Comparison of ENCODE assay signal across 8 mouse cellular contexts in the genomic region with DNA sequence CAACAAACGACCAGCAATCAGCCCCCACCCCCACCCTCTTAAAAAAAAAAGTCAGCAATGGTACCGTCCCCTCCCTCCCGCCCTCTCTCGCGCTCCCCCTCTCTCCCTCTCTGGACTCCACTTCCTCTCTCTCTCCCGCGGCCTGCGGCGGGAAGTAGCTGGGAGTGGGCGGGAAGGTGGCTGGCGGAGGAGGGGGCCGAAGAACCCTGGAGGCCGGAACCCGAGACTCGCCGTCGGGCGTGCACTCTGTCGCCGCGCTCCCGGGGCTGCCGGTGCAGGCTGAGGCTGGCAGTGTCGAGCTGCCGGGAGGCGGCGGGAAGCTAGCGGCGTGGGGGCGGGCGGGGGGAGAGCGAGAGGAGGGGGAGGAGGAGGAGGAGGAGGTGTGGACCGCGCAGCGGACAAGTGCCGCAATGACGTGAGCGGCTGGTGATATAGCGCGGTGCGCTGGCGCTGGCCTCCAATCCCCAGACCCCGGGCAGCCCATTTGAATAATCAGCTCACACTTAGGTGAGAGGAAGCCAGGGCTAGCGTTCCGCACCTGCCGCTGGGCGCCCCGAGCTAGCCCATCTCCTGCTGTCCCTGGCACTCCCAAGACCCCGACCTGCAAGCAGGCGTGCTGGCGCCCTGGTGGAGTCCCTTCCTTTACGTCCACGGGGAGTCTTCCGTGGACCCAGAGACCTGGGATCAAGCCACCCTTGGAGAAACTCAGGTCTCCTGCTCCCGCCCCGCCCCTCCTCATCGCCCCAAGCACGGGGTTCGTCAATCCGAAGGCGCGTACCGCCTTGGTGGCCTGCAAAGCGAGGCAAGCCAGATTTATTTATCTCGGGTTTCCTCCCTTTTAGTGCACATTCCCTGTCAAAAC. TPM values are rescaled to one million over a fixed set of nuclear protein-coding genes. Genes with fewer than 3 reads are reported as not detected.
DNase-seq lines count a peak whose midpoint lies in the region; ATAC-seq lines count a peak whose summit lies in the region.

No protein-coding gene starts in this region.

- no peaks in the 10 kb centered on the region for H3K36me3 ChIP-seq in forebrain, embryonic 14.5 days (ENCODE audit: control insufficient read depth, insufficient read depth, low read length)
- H3K36me3 ChIP-seq in limb, embryonic 12.5 days = no peaks in the 10 kb centered on the region
- no peaks in the 10 kb centered on the region for H3K36me3 ChIP-seq in midbrain, embryonic 14.5 days (ENCODE audit: control insufficient read depth, insufficient read depth, low read length)

- H3K4me2 ChIP-seq in forebrain, embryonic 14.5 days (ENCODE audit: low read length) = peak overlapping the region; percentile 39
- H3K4me2 ChIP-seq in limb, embryonic 12.5 days = peak overlapping the region; percentile 56
- peak overlapping the region; percentile 35 for H3K4me2 ChIP-seq in midbrain, embryonic 14.5 days (ENCODE audit: low read length)

- H3K4me1 ChIP-seq in forebrain, embryonic 14.5 days (ENCODE audit: control insufficient read depth, insufficient read depth, low read length) = no peaks in the 10 kb centered on the region
- H3K4me1 ChIP-seq in limb, embryonic 12.5 days (replicated peaks) = peaks cover 33% of the 10 kb centered on the region; the same call in 1 of the 2 replicates
- H3K4me1 ChIP-seq in midbrain, embryonic 14.5 days (ENCODE audit: control insufficient read depth, insufficient read depth, low read length) = no peaks in the 10 kb centered on the region

- DNase-seq in adrenal gland, postnatal 10 days = peak; percentile 13
- DNase-seq in adrenal gland, postnatal 14 days = no peak
- no peak for DNase-seq in forebrain, embryonic 14.5 days (ENCODE audit: low spot score)
- peak; percentile 52 for DNase-seq in midbrain, embryonic 14.5 days
- DNase-seq in urinary bladder, postnatal 36 days (ENCODE audit: low spot score in 2 of 2) = no peak
- no peak for DNase-seq in frontal cortex, postnatal 10 days (ENCODE audit: low spot score in 2 of 2)
- DNase-seq in urinary bladder, postnatal 4 days (ENCODE audit: low spot score in 2 of 2) = no peak

- WGBS in forebrain, embryonic 14.5 days = under 1% methylated on average over 55 of the region's 65 CpGs
- WGBS in limb, embryonic 12.5 days = 1% methylated on average over 62 of the region's 65 CpGs
- under 1% methylated on average over 64 of the region's 65 CpGs for WGBS in midbrain, embryonic 14.5 days

- H3K27ac ChIP-seq in forebrain, embryonic 14.5 days (ENCODE audit: low read depth, low read length) = no peak overlapping the region
- no peak overlapping the region for H3K27ac ChIP-seq in limb, embryonic 12.5 days
- H3K27ac ChIP-seq in midbrain, embryonic 14.5 days (replicated peaks; ENCODE audit: low read depth, low read length) = peak overlapping the region; percentile 64

- ATAC-seq in forebrain, embryonic 14.5 days = peak; percentile 44
- ATAC-seq in limb, embryonic 12.5 days (ENCODE audit: insufficient number of reproducible peaks, insufficient read depth, low FRiP score, low TSS enrichment, low read depth) = no peak
- peak; percentile 39 for ATAC-seq in midbrain, embryonic 14.5 days (ENCODE audit: low FRiP score, low TSS enrichment)

- no peak overlapping the region for H3K9ac ChIP-seq in forebrain, embryonic 14.5 days (ENCODE audit: low read length)
- H3K9ac ChIP-seq in limb, embryonic 12.5 days (replicated peaks) = peak overlapping the region; percentile 27; the same call in 1 of the 2 replicates
- H3K9ac ChIP-seq in midbrain, embryonic 14.5 days (replicated peaks; ENCODE audit: low read length) = peak overlapping the region; percentile 37; the same call in 1 of the 2 replicates

- peaks cover 98% of the 10 kb centered on the region for H3K27me3 ChIP-seq in forebrain, embryonic 14.5 days (replicated peaks; ENCODE audit: control insufficient read depth, insufficient read depth, low read length)
- H3K27me3 ChIP-seq in limb, embryonic 12.5 days = peaks cover 98% of the 10 kb centered on the region
- peaks cover 100% of the 10 kb centered on the region for H3K27me3 ChIP-seq in midbrain, embryonic 14.5 days (ENCODE audit: control insufficient read depth, insufficient read depth, low read length)

- H3K4me3 ChIP-seq in forebrain, embryonic 14.5 days (ENCODE audit: low read depth, low read length) = peak overlapping the region; percentile 19
- peak overlapping the region; percentile 39 for H3K4me3 ChIP-seq in limb, embryonic 12.5 days (replicated peaks)
- peak overlapping the region; percentile 24 for H3K4me3 ChIP-seq in midbrain, embryonic 14.5 days (replicated peaks; ENCODE audit: low read depth, low read length)

- H3K9me3 ChIP-seq in forebrain, embryonic 14.5 days (replicated peaks; ENCODE audit: control insufficient read depth, low read length) = no peaks in the 10 kb centered on the region
- no peaks in the 10 kb centered on the region for H3K9me3 ChIP-seq in limb, embryonic 12.5 days
- no peaks in the 10 kb centered on the region for H3K9me3 ChIP-seq in midbrain, embryonic 14.5 days (ENCODE audit: control insufficient read depth, low read length)

RNA-seq across cellular contexts. Expression of a gene that starts 0.6 kb away (rescaled TPM):
- 1 to 10 TPM; 2.0 to 3.0 TPM for total RNA-seq in adrenal gland, postnatal 10 days (2021)
- total RNA-seq in adrenal gland, postnatal 14 days (2021) = 6.6 TPM in 1 of 2 replicates, not detected in the other
- polyA plus RNA-seq in forebrain, embryonic 14.5 days (2014; fragmentation: Nextera tagmentation; extraction: Ambion mirVana) = 0.13 and 0.38 TPM in 2 replicates
- polyA plus RNA-seq in limb, embryonic 12.5 days (2016; fragmentation: Nextera tagmentation; extraction: Ambion mirVana) = not detected in 2 replicates
- 5.1 and 8.1 TPM in 2 replicates for polyA plus RNA-seq in midbrain, embryonic 14.5 days (2014; fragmentation: Nextera tagmentation; extraction: Ambion mirVana)

Comparison
In these comparisons a context has a peak if more than half of its experiments do, and no peak if none do; other contexts are left out.
1. DNase-seq: peak in adrenal gland, postnatal 10 days (single experiment) and midbrain, embryonic 14.5 days (single experiment); none in adrenal gland, postnatal 14 days (single experiment), forebrain, embryonic 14.5 days (single experiment), urinary bladder, postnatal 36 days (0 of 2), frontal cortex, postnatal 10 days (0 of 2) and urinary bladder, postnatal 4 days (0 of 2).
2. Peak in every context shown above with its lines, with median percentiles within 50 percentile points of each other: H3K4me2 ChIP-seq and H3K4me3 ChIP-seq.